Mouse (Mus musculus) CH12.LX (cell line): ENCODE data around the gene Lrrc75a. TPM values are rescaled to one million over a fixed set of nuclear protein-coding genes. Genes with fewer than 3 reads are reported as not detected.

ENCODE experiments used
- DNase-seq: peaks from one replicate; pipeline ENCODE4 v3.0.0-alpha.2; 2013; ENCODE audit errors: extremely low read depth
- H3K27ac ChIP-seq: 2 replicates; pipeline ENCODE4 v1.5.1; 2012; ENCODE audit warnings: low read depth, mild to moderate bottlenecking, control low read depth, moderate library complexity; ENCODE audit not compliant: insufficient read depth
- H3K27me3 ChIP-seq: replicated peaks from 2 replicates; pipeline ENCODE3; 2012; ENCODE audit warnings: inconsistent platforms
- H3K36me3 ChIP-seq, 2 experiments: replicated peaks in 1 of 2; 2 replicates each; pipeline versions ENCODE3 to v1.6.1; 2012; ENCODE audit warnings: inconsistent platforms in 1 of 2, low read length in 1 of 2, mild to moderate bottlenecking in 1 of 2, mixed read lengths in 1 of 2, moderate library complexity in 1 of 2; ENCODE audit not compliant: control insufficient read depth in 1 of 2, insufficient read depth in 1 of 2
- H3K4me1 ChIP-seq, 2 experiments: 2 replicates each; pipeline ENCODE4 v1.6.1; 2012; ENCODE audit warnings: inconsistent platforms in 1 of 2, moderate library complexity in 1 of 2; ENCODE audit not compliant: insufficient read depth in 2 of 2, control insufficient read depth in 1 of 2
- H3K4me2 ChIP-seq: 2 replicates; pipeline ENCODE4 v1.6.1; 2012; ENCODE audit warnings: low read depth, mild to moderate bottlenecking, control low read depth; ENCODE audit not compliant: poor library complexity, insufficient read depth, severe bottlenecking
- H3K4me3 ChIP-seq, 3 experiments: fragments of 150-350 bp in 1 of 3; sonication (generic) in 1 of 3; replicated peaks in 1 of 3; 2 replicates each; pipeline versions ENCODE3 to v1.5.1; 2011 to 2012; ENCODE audit warnings: low read depth in 2 of 3, low read length in 2 of 3, mild to moderate bottlenecking in 2 of 3, moderate library complexity in 2 of 3, control low read depth in 1 of 3, improper control_type of control experiment in 1 of 3, inconsistent platforms in 1 of 3, mixed read lengths in 1 of 3; ENCODE audit not compliant: poor library complexity in 1 of 3
- H3K79me2 ChIP-seq: replicated peaks from 2 replicates; pipeline ENCODE4 v1.6.1; 2012; ENCODE audit warnings: mild to moderate bottlenecking, moderate library complexity; ENCODE audit not compliant: control insufficient read depth, poor library complexity, insufficient read depth, severe bottlenecking; ENCODE audit errors: extremely low read depth
- H3K9ac ChIP-seq: 2 replicates; pipeline ENCODE4 v1.6.1; 2012; ENCODE audit warnings: low read depth, mild to moderate bottlenecking, control low read depth, moderate library complexity; ENCODE audit not compliant: insufficient read depth
- H3K9me3 ChIP-seq: replicated peaks from 2 replicates; pipeline ENCODE3; 2012; ENCODE audit warnings: low read length, inconsistent platforms, mixed read lengths
- BHLHE40 ChIP-seq: IDR thresholded peaks from 2 replicates; pipeline ENCODE4 v1.6.1; 2011; ENCODE audit warnings: mild to moderate bottlenecking, low read depth, low read length, improper control_type of control experiment
- CHD1 ChIP-seq: IDR thresholded peaks from 2 replicates; pipeline ENCODE4 v1.6.1; 2012; ENCODE audit warnings: low read depth, low read length, improper control_type of control experiment, inconsistent platforms
- CHD2 ChIP-seq: IDR thresholded peaks from 2 replicates; pipeline ENCODE4 v1.6.1; 2011; ENCODE audit warnings: low read length, improper control_type of control experiment
- CTCF ChIP-seq, 2 experiments: IDR thresholded peaks in 1 of 2; conservative IDR thresholded peaks in 1 of 2; 2 replicates each; pipeline ENCODE4 v1.5.1; 2011 to 2012; ENCODE audit warnings: low read depth in 2 of 2, low read length in 2 of 2, improper control_type of control experiment in 1 of 2, inconsistent platforms in 1 of 2, mild to moderate bottlenecking in 1 of 2, moderate library complexity in 1 of 2
- E2F4 ChIP-seq: IDR thresholded peaks from 2 replicates; pipeline ENCODE4 v1.6.1; 2011; ENCODE audit warnings: low read depth, low read length, improper control_type of control experiment; ENCODE audit not compliant: insufficient replicate concordance
- ELF1 ChIP-seq: IDR thresholded peaks from 2 replicates; pipeline ENCODE4 v1.6.1; 2014; ENCODE audit warnings: low read depth, mild to moderate bottlenecking, inconsistent platforms, low read length, improper control_type of control experiment
- EP300 ChIP-seq: IDR thresholded peaks from 2 replicates; pipeline ENCODE4 v1.6.1; 2011; ENCODE audit warnings: low read length, improper control_type of control experiment
- ETS1 ChIP-seq: conservative IDR thresholded peaks from 2 replicates; pipeline ENCODE4 v1.6.1; 2012; ENCODE audit warnings: low read depth, mild to moderate bottlenecking, inconsistent platforms, low read length, improper control_type of control experiment, moderate library complexity
- GABPA ChIP-seq: IDR thresholded peaks from 2 replicates; pipeline ENCODE4 v1.6.1; 2012; ENCODE audit warnings: low read depth, low read length, improper control_type of control experiment, inconsistent platforms; ENCODE audit not compliant: insufficient replicate concordance
- HCFC1 ChIP-seq: IDR thresholded peaks from 2 replicates; pipeline ENCODE4 v1.6.1; 2012; ENCODE audit warnings: low read depth, mild to moderate bottlenecking, inconsistent platforms, low read length, improper control_type of control experiment
- IRF4 ChIP-seq: IDR thresholded peaks from 2 replicates; pipeline ENCODE4 v1.6.1; 2014; ENCODE audit warnings: low read depth, mild to moderate bottlenecking, inconsistent platforms, low read length, improper control_type of control experiment
- JUN ChIP-seq: IDR thresholded peaks from 2 replicates; pipeline ENCODE4 v1.6.1; 2011; ENCODE audit warnings: low read depth, mild to moderate bottlenecking, low read length, improper control_type of control experiment, moderate library complexity; ENCODE audit not compliant: insufficient read depth
- JUND ChIP-seq: conservative IDR thresholded peaks from 2 replicates; pipeline ENCODE4 v1.6.1; 2011; ENCODE audit warnings: low read depth, low read length, improper control_type of control experiment
- KAT2A ChIP-seq: IDR thresholded peaks from 2 replicates; pipeline ENCODE4 v1.6.1; 2012; ENCODE audit warnings: low read length, improper control_type of control experiment, inconsistent platforms; ENCODE audit not compliant: insufficient replicate concordance
- MAFK ChIP-seq: IDR thresholded peaks from 2 replicates; pipeline ENCODE4 v1.6.1; 2011; ENCODE audit warnings: low read length, improper control_type of control experiment; ENCODE audit not compliant: insufficient replicate concordance
- MAX ChIP-seq: IDR thresholded peaks from 2 replicates; pipeline ENCODE4 v1.6.1; 2011; ENCODE audit warnings: low read length, improper control_type of control experiment
- MAZ ChIP-seq: IDR thresholded peaks from 2 replicates; pipeline ENCODE4 v1.6.1; 2012; ENCODE audit warnings: low read depth, mild to moderate bottlenecking, inconsistent platforms, low read length, improper control_type of control experiment, moderate library complexity
- MEF2A ChIP-seq: IDR thresholded peaks from 2 replicates; pipeline ENCODE4 v1.6.1; 2014; ENCODE audit warnings: low read depth, mild to moderate bottlenecking, inconsistent platforms, low read length, improper control_type of control experiment, borderline replicate concordance
- MXI1 ChIP-seq: IDR thresholded peaks from 2 replicates; pipeline ENCODE4 v1.6.1; 2011; ENCODE audit warnings: mild to moderate bottlenecking, low read depth, low read length, improper control_type of control experiment
- MYC ChIP-seq: IDR thresholded peaks from 2 replicates; pipeline ENCODE4 v1.6.1; 2011; ENCODE audit warnings: low read depth, mild to moderate bottlenecking, improper control_type of control experiment, low read length
- NELFE ChIP-seq: IDR thresholded peaks from 2 replicates; pipeline ENCODE4 v1.6.1; 2011; ENCODE audit warnings: low read depth, low read length, improper control_type of control experiment
- NRF1 ChIP-seq: IDR thresholded peaks from 2 replicates; pipeline ENCODE4 v1.6.1; 2014; ENCODE audit warnings: low read depth, mild to moderate bottlenecking, inconsistent platforms, low read length, improper control_type of control experiment, moderate library complexity
- PAX5 ChIP-seq: IDR thresholded peaks from 2 replicates; pipeline ENCODE4 v1.6.1; 2012; ENCODE audit warnings: low read length, inconsistent platforms, mixed read lengths
- POLR2A ChIP-seq: IDR thresholded peaks from 2 replicates; pipeline ENCODE4 v1.6.1; 2011; ENCODE audit warnings: low read depth, mild to moderate bottlenecking, improper control_type of control experiment, low read length
- POLR2AphosphoS2 ChIP-seq: IDR thresholded peaks from 2 replicates; pipeline ENCODE4 v1.6.1; 2011; ENCODE audit warnings: low read depth, low read length, improper control_type of control experiment
- RAD21 ChIP-seq: IDR thresholded peaks from 2 replicates; pipeline ENCODE4 v1.6.1; 2011; ENCODE audit warnings: low read depth, mild to moderate bottlenecking, low read length, improper control_type of control experiment, moderate library complexity
- RCOR1 ChIP-seq: conservative IDR thresholded peaks from 2 replicates; pipeline ENCODE4 v1.6.1; 2012; ENCODE audit warnings: low read depth, mild to moderate bottlenecking, inconsistent platforms, low read length, improper control_type of control experiment
- SIN3A ChIP-seq: IDR thresholded peaks from 2 replicates; pipeline ENCODE4 v1.6.1; 2012; ENCODE audit warnings: low read length, improper control_type of control experiment, inconsistent platforms
- SMC3 ChIP-seq: IDR thresholded peaks from 2 replicates; pipeline ENCODE4 v1.6.1; 2011; ENCODE audit warnings: low read depth, low read length, improper control_type of control experiment
- TBP ChIP-seq: conservative IDR thresholded peaks from 2 replicates; pipeline ENCODE4 v1.6.1; 2011; ENCODE audit warnings: low read depth, low read length, improper control_type of control experiment
- TCF12 ChIP-seq: IDR thresholded peaks from 2 replicates; pipeline ENCODE4 v1.6.1; 2014; ENCODE audit warnings: low read depth, mild to moderate bottlenecking, inconsistent platforms, low read length, improper control_type of control experiment
- UBTF ChIP-seq: IDR thresholded peaks from 2 replicates; pipeline ENCODE4 v1.6.1; 2012; ENCODE audit warnings: low read depth, mild to moderate bottlenecking, inconsistent platforms, low read length, improper control_type of control experiment, moderate library complexity
- USF1 ChIP-seq: IDR thresholded peaks from 2 replicates; pipeline ENCODE4 v1.6.1; 2014; ENCODE audit warnings: low read depth, mild to moderate bottlenecking, inconsistent platforms, low read length, improper control_type of control experiment
- USF2 ChIP-seq: conservative IDR thresholded peaks from 2 replicates; pipeline ENCODE4 v1.6.1; 2011; ENCODE audit warnings: low read depth, low read length, improper control_type of control experiment
- ZC3H11A ChIP-seq: IDR thresholded peaks from 2 replicates; pipeline ENCODE4 v1.6.1; 2012; ENCODE audit warnings: low read depth, mild to moderate bottlenecking, inconsistent platforms, low read length, improper control_type of control experiment
- ZKSCAN1 ChIP-seq: IDR thresholded peaks from 2 replicates; pipeline ENCODE4 v1.6.1; 2012; ENCODE audit warnings: low read depth, inconsistent platforms, low read length, improper control_type of control experiment, borderline replicate concordance
- ZMIZ1 ChIP-seq: IDR thresholded peaks from 2 replicates; pipeline ENCODE4 v1.6.1; 2012; ENCODE audit warnings: low read depth, mild to moderate bottlenecking, inconsistent platforms, low read length, improper control_type of control experiment
- ZNF384 ChIP-seq: IDR thresholded peaks from 2 replicates; pipeline ENCODE4 v1.6.1; 2012; ENCODE audit warnings: low read depth, low read length, improper control_type of control experiment, inconsistent platforms
- dilution Hi-C: fragments of 300-500 bp; cut with MboI; formaldehyde crosslinking; loops from 2 replicates; pipeline ENCODE4 v1.14.3; 2020; ENCODE audit warnings: low sequenced_read_pairs; ENCODE audit not compliant: extremely low pct_unique_long_range_greater_than_20kb, extremely low pct_ligation_motif_present
- in situ Hi-C: fragments of 300-500 bp; cut with MboI; formaldehyde crosslinking; loops from 3 replicates; pipeline ENCODE4 v1.14.3; 2019; ENCODE audit warnings: low sequenced_read_pairs, low pct_ligation_motif_present, low pct_unique_long_range_greater_than_20kb, mixed read lengths
- polyA plus RNA-seq: library from polyadenylated mRNA; unstranded; fragments of >175 nt; gene quantifications from 2 replicates; pipeline ENCODE4 v1.2.1, GENCODE M21; 2012; ENCODE audit warnings: low read depth; ENCODE audit not compliant: insufficient read length
- total RNA-seq, 2 experiments: library from RNA; depleted of rRNA; stranded (reverse); fragments of 300-350 nt in 1 of 2; fragments of >200 nt in 1 of 2; gene quantifications; 2 replicates each; pipeline ENCODE4 v1.2.3; 2012 to 2014

Gene Lrrc75a
- total and polyA plus RNA-seq, 3 experiments = 1.3 to 12.6 (median 1.8) TPM

GRCm38 (mm10) chr11:62575297-62575658 is 73.0 kb downstream of the Lrrc75a start:
- peak overlapping the region; percentile 89; the same call in 1 of the 2 replicates for H3K27ac ChIP-seq
- H3K27me3 ChIP-seq = no peaks in the 10 kb centered on the region
- H3K9me3 ChIP-seq = peaks cover 5% of the 10 kb centered on the region
- H3K9ac ChIP-seq = peak overlapping the region; percentile 67
- H3K4me3 ChIP-seq = peak overlapping the region; percentile 64 to 78 (median 69)
- H3K4me1 ChIP-seq = peaks cover 4 to 15% of the 10 kb centered on the region in 2 experiments; a peak in 3 of 4 replicates
- H3K36me3 ChIP-seq = peaks cover 18 to 26% of the 10 kb centered on the region in 2 experiments
- dilution Hi-C loops (no loop called here), in situ Hi-C loops (no loop called here)
- peaks cover 6% of the 10 kb centered on the region; the same call in 1 of the 2 replicates for H3K79me2 ChIP-seq
- DNase-seq = peak; percentile 92
- peak overlapping the region; percentile 75 for H3K4me2 ChIP-seq
- TF ChIP-seq RCOR1 (no peak; the same call in 1 of the 2 replicates), MEF2A (peak; percentile 79), MAX (peak; percentile 39; the same call in 1 of the 2 replicates), ZKSCAN1 (no peak), NRF1 (0 out of 2 replicates have a peak, but pooled peaks have one; percentile 42), ZMIZ1 (peak; percentile 32; the same call in 1 of the 2 replicates), TBP (no peak), CHD1 (peak; percentile 11; the same call in 1 of the 2 replicates), MXI1 (no peak; the same call in 1 of the 2 replicates), ETS1 (peak; percentile 31; the same call in 1 of the 2 replicates), TCF12 (peak; percentile 63; the same call in 1 of the 2 replicates), POLR2AphosphoS2 (no peak), BHLHE40 (no peak), MAZ (0 out of 2 replicates have a peak, but pooled peaks have one; percentile 79), ZC3H11A (0 out of 2 replicates have a peak, but pooled peaks have one; percentile 19), MYC (peak; percentile 77; the same call in 1 of the 2 replicates), NELFE (peak; percentile 51; the same call in 1 of the 2 replicates), JUND (no peak), GABPA (no peak), ZNF384 (no peak; the same call in 1 of the 2 replicates), UBTF (no peak), RAD21 (peak; percentile 74), SMC3 (peak; percentile 92), JUN (no peak), IRF4 (peak; percentile 65; the same call in 1 of the 2 replicates), CTCF (conservative IDR thresholded peaks at IDR 0.05 in 1 of 2, IDR thresholded peaks at IDR 0.05 in 1 of 2; ENCODE audit: low read depth in 2 of 2, low read length in 2 of 2) (peak; percentile 88 to 93), PAX5 (no peak), CHD2 (peak; percentile 56; the same call in 1 of the 2 replicates), USF2 (no peak), KAT2A (0 out of 2 replicates have a peak, but pooled peaks have one; percentile 47), E2F4 (no peak), POLR2A (no peak), EP300 (no peak), USF1 (no peak), MAFK (no peak), ELF1 (peak; percentile 43; the same call in 1 of the 2 replicates), HCFC1 (no peak; the same call in 1 of the 2 replicates), SIN3A (peak; percentile 87; the same call in 1 of the 2 replicates)
